Mouse (Mus musculus) thymus, postnatal 25 days (tissue): ENCODE results near the gene Rxfp4.
A peak's percentile ranks its signal among the peaks of the same experiment; 100 is the strongest.

Experiments
- DNase-seq: peaks from one replicate; pipeline ENCODE4 v3.0.0; 2022

The Rxfp4 gene

DNA sequence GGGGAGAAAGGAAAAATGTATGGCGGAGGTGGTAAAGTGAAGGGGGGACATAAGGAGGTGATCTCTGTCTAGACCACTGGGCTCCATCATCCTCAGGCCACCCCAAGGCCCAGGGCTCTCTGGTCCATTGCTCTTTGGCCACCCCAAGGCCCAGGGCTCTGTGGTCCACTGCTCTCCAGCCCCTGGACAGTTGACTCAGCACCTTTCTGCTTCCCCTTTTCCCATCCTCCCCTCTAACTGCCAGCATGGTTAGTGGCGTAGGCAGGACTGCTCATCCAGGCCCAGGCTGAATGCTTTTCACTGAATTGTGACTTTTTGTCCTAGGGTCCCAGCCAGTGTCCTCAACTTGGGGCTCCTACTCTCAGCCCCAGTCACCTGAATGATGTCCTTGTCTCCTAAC is 25.4 kb downstream of the Rxfp4 start:
- DNase-seq: no peak

DNA sequence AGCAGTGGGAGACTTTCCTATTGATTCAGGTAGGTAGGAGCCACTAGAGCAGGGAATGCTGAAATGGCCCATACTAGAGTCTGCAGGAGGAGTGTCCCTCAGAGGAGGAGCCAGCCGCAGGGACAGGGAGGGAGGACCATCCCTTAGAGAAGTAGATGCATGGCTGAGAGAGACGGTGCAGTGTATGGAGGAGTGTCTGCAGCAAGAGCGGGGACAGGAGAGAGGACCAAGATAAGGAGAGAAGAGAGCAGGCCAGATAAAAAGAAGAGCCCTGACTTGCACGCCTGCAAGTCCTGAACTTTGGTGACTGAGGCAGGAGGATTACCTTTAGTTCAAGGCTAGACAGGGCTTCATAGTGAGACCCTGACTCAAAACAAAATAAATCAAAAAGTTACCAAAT is 25.8 kb downstream of the Rxfp4 start:
- no peak for DNase-seq

DNA sequence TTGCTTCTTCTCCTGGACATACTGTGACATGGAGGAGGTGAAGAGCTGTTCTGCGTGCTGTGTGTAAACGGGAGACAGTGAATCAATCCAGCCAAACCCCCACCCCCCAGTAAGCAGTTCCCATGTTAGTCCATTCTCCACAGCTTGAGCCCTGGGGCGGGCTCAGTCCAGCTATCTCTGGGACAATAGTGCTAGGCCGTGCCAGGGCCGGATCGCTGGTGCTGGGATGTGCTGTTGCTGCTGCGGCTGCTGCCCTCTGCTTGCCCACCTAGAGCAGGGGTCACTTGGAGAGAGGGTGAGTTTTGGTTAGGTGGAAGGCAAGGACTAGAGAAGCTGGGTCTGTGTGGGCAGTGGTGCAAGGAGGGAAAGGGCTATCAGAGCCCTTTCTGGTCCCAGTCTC is 26.6 kb downstream of the Rxfp4 start:
- no peak for DNase-seq

DNA sequence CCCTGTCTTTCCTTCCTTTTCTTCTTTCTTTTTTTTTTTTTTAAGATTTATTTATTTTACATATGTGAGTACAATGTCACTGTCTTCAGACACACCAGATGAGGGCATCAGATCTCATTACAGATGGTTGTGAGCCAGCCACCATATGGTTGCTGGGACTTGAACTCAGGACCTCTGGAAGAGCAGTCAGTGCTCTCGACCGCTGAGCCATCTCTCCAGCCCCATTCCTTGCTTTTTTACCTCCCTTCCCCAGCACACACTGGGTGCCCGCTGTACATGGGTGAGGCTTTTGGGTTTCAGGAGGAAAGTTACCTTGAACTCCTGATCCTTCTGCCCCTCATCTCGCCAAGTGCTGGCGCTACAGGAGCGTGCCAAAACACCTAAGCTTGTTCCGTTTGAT is 27.4 kb downstream of the Rxfp4 start:
- no peak for DNase-seq

DNA sequence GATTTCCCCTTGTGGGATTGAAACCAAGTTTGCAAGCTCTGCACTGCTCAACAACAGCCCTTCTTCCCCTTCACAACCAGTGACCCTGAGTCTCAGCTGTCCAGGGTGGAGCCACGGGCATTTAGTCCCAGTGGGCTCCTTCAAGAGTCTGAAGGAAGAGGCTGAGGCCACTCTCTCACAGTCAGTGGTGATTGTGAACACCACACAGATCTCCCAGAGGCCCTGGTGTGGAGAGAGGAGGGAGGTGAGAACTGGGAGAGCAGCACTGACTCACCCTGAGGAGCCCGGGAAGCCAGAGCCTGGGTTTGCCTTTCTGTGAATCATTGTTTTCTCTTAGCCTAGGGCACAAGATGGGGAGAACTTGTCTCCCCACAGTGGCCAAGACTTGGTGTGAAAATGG is 28.0 kb downstream of the Rxfp4 start:
- no peak for DNase-seq

DNA sequence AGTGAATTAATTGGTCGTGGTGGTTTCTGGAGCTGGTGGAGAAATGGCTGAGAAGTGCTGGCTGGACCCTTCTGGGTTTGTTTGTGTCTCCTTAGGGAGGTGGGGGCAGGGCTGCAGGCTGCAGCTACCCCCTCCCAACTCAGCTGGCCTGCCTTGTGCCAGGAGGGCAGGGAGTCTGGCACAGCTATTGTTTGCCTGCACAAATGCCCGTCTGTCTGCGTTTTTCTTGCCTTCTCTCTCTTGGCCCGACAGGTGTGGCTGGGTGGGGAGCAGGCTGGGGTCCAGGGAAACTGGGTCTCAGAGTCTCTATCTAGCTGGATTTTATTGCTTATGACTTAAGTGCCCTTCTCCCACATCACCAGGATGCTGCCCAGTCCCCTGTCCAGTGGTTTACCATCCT is 28.6 kb downstream of the Rxfp4 start:
- DNase-seq: no peak

DNA sequence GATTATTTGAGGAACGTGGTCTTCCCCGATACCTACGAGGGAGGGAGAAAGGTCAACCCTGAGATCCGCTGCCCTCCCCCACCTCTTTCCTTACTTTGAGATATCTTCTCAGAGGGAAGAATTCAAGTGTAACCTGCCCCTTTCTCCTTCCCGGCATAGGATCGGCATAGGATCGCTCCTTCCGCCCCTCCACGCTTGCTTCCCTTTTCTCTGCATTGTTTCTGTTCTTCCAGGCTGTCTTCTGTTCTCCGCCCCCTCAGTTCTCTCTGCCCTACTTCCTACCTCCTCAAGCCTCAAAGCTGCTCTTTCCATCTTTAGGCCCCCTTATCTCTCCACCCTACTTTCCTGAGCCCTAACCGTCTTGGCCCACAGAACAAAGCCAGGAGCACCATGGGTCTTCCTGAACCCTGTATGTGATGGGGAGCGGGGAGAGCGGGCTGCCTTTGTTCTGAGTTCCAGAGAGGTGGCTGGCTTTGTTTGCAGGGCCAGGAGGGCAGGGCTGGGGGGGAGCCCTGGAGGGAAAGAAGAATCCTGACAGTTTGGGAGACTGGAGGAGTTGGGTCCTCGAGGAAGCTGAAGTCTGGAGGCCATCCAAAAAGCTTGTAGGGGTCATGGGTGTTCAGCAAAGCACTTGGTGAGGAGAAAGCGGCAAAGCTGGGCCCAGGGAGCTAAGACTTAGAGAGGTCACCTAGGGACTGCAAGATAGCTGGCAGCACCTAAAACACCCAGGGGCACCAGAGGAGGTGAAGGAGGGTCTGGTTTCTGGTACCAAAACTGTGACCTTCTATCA is 29.4 kb downstream of the Rxfp4 start:
- DNase-seq: peak; percentile 47

DNA sequence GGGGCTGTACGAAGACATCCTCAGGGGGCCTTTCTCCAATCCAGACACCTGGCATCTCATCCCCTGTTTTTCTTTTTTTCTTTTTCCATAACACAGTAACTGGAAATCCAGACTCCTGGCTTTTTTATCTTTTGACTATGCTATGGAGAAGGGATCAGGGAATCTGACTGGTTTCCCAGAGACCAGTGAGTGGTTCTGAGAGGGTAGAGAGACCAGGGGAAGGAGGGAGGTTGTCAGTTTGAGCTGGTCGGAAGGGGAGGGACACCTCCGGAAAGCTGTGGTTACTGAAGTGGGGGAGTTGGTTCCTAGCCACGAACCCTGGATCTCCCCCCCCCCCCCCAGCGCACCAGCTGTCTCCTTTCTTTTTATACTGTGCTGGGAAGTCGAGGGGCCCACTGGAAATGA is 30.0 kb downstream of the Rxfp4 start:
- DNase-seq: peak; percentile 60

DNA sequence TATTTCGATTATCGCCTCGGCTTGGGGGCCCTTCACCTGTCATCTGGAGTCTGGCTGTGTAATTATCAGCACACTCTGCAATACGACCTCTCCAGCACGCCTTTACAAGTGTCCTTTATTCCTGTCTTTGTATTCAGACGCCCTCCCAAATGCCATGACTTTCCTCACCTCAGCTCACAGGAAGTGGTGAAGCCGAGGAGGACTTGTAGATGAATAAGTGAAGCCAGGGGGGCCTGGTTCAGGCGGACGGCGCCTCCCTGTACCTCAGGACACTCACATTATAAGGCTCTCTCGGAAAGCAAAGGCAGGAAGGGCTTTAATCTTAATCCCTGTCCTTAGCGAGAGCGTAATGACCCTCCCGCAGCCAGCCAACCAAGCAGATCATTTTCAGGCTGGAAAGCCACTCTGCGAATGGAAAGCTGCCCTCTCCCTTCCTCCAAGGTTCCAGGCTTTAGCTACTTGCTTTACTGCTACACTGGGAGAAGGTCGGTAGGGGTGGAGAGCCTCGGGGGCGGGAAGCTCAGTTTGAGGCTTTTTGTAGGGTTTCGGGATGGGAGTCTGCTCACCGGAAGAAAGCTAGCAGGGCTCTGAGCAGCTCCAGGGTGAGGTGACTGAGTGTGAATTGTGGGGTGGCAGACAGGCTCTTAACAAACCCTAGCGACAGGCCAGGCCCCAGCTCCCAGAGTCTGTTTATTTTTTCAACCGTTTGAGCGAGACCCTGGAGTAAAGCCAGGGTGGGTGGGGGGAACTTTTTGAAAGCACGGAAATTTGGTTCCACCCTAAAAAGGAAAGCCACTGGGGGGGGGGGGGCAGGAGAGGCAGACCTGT is 30.6 kb downstream of the Rxfp4 start:
- peak; percentile 65 for DNase-seq

DNA sequence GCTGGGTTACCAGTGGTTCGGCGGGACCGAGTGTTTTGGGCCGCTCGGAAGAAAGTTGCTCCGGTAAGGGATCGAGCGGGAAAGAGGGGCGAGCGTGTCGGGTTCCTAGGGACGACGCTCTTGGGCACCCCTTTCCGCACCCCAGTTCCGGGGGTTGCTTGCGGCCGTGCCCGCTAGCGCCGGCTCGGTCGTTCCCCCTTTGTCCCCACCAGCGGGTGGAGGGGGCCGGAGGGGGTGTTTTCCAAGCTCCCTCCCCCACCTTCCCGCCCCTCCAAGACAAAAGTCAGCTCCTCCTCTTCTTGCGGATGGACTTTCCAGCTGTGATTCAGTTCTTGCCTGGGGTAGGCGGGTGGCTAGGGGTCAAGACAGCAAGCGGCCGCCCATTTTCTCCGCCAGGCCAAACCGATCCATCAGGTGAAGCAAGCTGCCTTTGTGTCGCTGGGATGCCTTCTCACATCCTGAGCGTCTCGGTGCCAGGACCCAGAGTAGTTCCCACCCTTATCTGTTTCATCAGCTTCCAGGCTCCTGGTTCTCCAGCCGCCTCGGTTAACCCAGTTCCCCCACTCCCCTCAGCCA is 31.3 kb downstream of the Rxfp4 start:
- peak; percentile 62 for DNase-seq

DNA sequence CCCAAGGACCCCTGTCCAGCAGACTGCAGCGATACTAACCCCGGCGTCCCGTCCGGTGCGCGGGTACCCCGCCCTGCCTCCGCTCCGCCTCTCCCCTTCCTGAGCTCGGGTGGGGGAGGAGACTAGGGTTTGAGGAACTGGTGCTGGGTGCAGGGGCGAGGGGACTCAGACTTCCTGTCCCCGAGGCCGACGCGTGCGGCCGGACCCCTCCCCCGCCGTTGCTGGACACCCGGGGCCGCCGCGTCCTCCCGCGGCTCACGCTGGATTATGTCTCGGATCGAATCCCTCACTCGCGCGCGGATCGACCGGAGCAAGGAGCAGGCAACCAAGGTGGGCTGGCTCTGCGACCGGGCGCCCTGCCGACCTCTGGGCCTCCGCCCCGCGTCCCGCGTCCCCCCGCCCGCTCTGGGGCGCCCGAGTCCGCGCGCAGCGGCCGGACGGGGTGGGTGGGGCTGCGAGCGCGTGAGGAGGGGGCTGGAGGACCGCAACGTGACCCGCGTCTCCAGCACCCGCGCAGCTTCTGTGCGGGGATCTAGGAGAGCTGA is 31.9 kb downstream of the Rxfp4 start:
- peak; percentile 83 for DNase-seq

DNA sequence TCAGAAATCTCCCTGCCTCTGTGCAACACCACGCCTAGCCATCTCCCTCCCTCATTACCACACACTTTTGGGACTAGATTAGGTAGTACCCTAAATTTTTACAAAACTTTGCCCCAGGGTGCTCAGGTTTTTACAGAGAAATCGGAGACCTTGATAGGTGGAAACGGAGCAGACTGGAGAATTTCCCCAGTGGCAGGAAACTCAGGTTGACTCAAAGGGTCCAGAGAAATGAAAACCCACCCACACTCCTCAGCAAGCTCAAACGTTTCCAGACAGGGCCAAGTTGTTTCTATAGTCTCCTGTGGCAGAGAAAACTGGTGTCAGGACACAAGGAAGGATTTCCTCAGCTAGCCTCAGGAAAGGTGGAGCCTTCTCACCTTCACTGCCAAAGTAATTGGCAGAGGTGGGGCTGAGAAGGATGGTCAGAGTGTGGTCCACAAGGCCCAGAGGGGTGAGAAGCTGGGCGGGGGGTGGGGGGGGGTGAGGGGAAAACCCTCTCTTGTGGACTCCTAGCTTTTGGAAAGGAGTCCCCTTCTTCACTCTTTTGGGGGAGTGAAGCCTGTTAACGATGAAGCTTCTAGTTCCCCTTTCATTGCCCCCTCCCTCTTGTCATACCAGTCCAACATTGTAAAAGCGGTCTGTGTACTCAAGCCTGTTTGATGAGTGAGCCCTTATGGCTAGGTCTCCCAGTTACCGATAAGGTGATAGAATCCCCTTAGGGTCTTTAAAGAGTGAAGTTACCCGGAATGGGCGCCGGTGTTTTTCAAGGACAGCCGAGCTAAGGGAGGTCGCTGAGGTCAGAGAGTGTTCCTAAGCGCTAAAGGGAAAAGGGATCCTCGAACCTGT is 32.6 kb downstream of the Rxfp4 start:
- DNase-seq: no peak

DNA sequence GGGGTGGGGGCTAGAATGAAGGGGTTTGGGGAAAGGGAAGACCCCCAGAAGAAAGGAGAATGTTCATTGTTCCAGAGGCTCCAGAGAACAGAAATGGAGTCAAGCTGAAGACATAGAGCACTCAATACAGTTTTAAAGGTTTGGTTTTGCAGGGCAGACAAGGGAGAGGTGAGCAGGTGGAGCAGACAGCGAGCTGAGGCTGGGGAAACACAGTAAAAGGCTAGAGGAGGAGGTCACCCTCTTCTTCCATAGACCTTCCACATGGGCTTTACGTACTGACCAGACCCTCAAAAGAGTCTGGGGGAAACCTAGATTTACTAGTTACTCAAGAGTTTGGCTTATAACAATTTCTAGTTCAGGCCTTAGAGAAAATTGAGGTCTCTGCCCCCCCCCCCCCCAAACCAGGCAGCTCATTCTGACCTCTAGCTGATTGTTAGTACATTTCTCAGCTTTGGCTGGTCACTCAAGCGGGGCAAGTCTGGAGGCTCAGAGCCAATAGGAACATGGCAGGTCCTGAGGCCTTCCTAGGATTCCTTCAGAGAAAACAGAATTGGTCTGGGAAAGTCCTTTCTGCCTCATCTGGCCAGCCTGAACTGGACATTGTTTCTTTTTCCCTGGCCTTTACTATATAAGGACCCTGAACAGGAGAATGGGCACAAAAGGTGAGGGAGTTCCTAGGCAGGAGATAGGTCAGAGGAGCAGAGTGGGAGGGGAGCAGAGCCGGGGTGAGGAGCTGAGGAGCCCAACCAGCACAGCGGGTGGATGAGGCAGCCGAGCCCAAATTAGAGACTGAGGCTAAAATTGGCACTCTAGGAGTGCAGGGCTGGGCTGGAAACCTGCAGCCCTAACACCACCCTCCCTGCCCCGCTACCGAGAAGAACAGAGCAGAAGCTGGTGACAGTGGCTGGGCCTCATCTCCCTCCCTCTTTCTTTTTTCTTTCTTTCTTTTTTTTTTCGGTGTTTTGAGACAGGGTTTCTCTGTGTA is 33.5 kb downstream of the Rxfp4 start:
- DNase-seq: no peak

DNA sequence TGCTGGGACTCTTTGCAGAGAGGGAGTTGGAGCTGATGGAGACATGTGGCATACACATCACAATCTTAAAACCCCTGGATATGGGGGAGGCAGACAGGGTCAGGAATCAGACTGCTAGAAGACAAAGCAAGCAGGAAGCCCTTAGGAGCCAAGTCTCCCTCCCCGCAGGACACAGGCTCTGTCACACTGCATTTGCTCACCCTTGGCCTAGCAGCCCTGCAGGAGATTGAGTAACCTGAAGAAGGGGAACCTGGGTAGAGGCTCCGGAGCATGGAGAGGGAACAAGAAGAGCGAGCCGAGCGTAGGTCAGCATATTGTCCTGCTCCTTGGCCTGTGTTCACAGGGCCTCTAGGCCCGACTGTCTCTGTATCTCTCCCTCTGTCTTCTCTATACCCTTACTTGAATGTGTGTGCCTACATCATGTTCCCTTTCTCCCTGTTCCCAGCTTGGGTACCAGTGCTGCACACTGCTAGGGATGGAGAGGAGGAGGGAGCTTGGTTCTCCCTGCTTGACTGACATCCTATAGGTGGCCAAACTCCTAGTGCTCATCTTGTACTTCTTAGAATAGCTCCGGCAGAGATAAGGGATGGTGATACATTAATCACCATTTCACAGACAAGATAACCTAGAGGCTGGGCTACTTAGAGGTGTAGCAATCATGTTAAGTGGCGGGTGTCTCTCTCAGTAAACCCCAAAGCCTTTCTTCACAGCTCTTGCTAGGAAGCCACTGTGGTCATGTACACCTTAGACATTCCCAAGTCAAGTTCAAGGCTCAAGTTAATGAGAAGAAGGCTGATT is 34.7 kb downstream of the Rxfp4 start:
- DNase-seq: no peak

DNA sequence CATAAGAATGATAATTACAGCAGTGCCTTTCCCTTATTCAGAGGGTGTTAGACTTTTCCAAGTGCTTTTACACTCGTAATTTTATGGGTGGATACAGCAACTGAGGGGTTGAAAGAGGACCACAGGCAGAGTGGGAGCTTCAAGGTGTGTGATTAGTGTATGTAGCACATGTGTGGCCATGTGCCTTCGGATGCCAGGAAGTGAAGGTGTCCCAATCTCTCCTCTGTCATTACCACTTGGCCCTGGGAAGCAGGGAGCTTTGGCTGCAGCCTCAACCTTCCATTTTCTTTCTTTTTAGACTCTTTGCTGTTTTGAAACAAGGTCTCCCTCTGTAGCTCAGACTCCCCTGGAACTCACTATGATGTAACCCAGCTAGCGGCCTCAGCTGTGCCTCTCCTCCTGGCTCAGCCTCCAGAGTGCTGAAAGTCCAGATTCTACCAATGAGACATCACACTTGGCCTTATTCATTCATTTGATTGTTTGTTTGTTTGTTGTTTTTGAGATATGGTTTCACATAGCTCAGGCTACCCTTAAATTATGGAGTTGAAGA is 35.9 kb downstream of the Rxfp4 start:
- DNase-seq: no peak

DNA sequence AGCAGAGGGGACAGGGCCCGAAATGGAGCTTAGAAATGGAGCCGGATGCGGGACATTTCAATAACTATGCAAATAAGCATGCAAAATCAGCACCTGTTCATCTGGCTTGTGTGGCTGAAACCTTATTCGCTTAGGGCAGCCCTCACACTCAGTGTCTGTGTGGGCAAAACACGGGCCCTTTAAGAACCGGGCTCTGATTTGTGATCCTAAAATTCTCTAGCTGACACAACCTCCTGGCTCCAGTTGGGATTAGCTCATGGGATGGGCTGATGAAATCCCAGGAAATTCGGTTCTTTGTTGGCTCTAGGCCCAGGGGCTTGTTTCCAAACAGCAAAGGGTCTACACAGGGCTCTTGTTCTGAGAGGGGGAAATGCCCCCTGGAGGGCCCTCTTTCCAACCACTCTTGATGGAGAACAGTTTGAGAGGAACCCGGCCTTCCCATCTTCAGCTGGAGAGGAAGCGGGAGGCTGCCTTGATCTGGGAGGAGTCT is 37.0 kb downstream of the Rxfp4 start:
- DNase-seq: no peak

DNA sequence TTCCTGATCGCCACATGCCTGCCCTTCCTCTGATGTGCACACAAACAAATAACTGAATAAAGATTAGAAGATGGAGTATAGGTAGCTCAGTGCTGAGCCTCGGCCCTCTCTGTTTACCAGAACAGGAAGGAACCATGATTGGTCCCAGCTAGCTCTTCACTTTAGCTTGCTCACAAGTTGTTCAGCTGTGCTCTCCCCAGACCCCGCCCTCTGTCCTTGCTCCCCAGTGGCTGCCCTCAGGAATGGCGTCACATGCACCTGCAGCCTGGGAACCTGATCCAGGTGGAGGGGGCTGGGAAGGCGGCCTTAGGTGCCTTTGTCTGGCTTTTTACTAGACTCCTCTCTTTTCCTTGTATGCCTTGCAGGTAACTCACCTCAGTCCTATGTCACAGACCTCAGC is 37.8 kb downstream of the Rxfp4 start:
- DNase-seq: no peak

DNA sequence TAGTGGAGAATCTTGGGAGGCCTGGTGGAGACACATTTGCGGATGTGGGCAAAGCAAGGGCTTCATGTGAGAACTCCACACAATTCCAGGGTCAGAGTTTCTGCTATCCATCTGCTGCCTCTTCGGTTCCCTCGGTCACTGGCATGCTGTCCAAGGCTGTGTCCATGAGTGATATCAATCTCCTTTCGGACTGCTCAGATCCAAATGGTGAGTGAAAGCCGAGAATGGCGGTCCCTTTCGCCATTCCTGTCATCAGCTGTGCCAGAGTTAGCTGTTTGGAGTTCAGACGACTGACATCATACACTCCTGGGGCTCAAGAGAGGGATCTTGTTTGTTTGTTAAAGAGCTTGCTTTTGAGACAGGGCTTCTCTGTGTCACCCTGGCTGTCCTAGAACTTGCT is 38.5 kb downstream of the Rxfp4 start:
- no peak for DNase-seq

DNA sequence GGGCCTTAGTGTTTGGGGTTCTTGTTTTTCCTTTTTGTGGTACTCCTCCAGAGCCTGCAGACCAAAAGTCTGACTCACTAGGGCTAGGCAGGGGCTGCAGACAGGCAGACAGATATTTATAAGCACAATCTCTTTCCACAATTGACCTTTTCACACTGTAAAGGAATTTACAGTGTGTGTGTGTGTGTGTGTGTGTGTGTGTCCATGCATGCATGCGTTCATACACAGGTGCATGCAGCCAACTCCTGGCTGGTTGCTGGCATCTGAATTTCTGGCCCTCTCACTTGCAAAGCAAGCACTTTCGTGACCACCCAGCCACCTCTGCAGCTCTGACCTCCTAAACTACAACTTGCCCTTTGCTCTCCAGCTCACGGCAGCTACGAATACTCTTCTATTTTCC is 43.9 kb downstream of the Rxfp4 start:
- DNase-seq: no peak

DNA sequence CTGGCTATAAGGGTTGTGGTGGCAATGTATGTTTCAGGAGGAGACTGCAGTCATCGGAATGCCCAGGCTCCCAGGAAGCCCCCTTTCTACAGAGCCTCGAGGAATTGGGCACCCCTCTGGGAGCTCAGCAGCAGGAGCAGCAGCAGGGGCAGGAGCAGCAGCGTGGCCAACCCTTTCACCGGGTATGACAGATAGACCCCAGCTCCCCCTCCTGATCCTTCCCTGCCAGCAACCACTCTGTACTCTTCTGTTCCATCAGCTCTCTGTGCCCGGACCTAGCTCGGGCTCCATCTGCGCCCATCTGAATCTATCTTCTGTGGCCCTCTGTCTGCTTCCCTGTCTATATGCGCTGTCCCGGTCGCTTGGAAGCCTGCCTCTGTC is 45.2 kb downstream of the Rxfp4 start:
- no peak for DNase-seq
